9 mouse cellular contexts compared by ENCODE assay signal in genomic region chr9:58766959-58767955, GRCm38 (mm10). TPM values are rescaled to one million over a fixed set of nuclear protein-coding genes. Genes with fewer than 3 reads are reported as not detected.
DNase-seq lines count a peak whose midpoint lies in the region; ATAC-seq lines count a peak whose summit lies in the region.
"Had no signal": no experiment of that assay in that cellular context is flagged by ENCODE, and none has a peak within 500 bp of the region (broad histone marks: within the 10 kb centered on the region; RNA-seq: fewer than 3 reads in every experiment).

No protein-coding gene starts in this region.

- no peaks in the 10 kb centered on the region for H3K4me1 ChIP-seq in intestine, embryonic 15.5 days (replicated peaks)

- WGBS in intestine, embryonic 15.5 days = 60% methylated on average over 17 of the region's 17 CpGs

- no peak for DNase-seq in cerebellum, postnatal 14 days
- peak; percentile 18 for DNase-seq in embryo, embryonic 11 days
- no peak for DNase-seq in left cerebral cortex, adult 9 months (ENCODE audit: low spot score in 2 of 2)
- no peak for DNase-seq in urinary bladder, postnatal 25 days (ENCODE audit: low spot score)
- no peak for DNase-seq in right cerebral cortex, adult 18-20 months

- peak; percentile 49; the same call in 1 of the 2 replicates for ATAC-seq in cerebellum, adult (ENCODE audit: insufficient number of reproducible peaks, low FRiP score, low TSS enrichment)
- ATAC-seq in intestine, embryonic 15.5 days = peak; percentile 75; the same call in 1 of the 2 replicates
- ATAC-seq in monocyte, adult 5-6 weeks (replicated peaks; ENCODE audit: insufficient number of reproducible peaks, low FRiP score, low TSS enrichment, poor library complexity, severe bottlenecking) = peak; percentile 56; the same call in 1 of the 2 replicates

- no peak overlapping the region for H3K9ac ChIP-seq in intestine, embryonic 15.5 days

- H3K9me3 ChIP-seq in intestine, embryonic 15.5 days = no peaks in the 10 kb centered on the region

- H3K36me3 ChIP-seq in intestine, embryonic 15.5 days = no peaks in the 10 kb centered on the region

- H3K27ac ChIP-seq in intestine, embryonic 15.5 days = no peak overlapping the region

- H3K4me3 ChIP-seq in intestine, embryonic 15.5 days (replicated peaks) = no peak overlapping the region
- H3K4me3 ChIP-seq: myocyte had no signal

- no peaks in the 10 kb centered on the region for H3K27me3 ChIP-seq in intestine, embryonic 15.5 days (replicated peaks)

- H3K4me2 ChIP-seq in intestine, embryonic 15.5 days (replicated peaks) = no peak overlapping the region

RNA-seq across cellular contexts. Expression of gene Rec114, which starts 23.5 kb away (rescaled TPM):
- polyA plus RNA-seq in intestine, embryonic 15.5 days (2015; fragmentation: Nextera tagmentation; extraction: Ambion mirVana) = 1.7 and 2.6 TPM in 2 replicates
- 1.5 to 3.0 TPM (median 1.6 TPM) in 3 replicates for total RNA-seq in monocyte, adult 5-6 weeks (2017)

RNA-seq across cellular contexts. Expression of gene Hcn4, which starts 56.0 kb away (rescaled TPM):
- polyA plus RNA-seq in intestine, embryonic 15.5 days (2015; fragmentation: Nextera tagmentation; extraction: Ambion mirVana) = 0.24 and 0.25 TPM in 2 replicates
- not detected in 3 replicates for total RNA-seq in monocyte, adult 5-6 weeks (2017)
